Mouse (Mus musculus): ENCODE data around the gene Stac2.

DNA sequence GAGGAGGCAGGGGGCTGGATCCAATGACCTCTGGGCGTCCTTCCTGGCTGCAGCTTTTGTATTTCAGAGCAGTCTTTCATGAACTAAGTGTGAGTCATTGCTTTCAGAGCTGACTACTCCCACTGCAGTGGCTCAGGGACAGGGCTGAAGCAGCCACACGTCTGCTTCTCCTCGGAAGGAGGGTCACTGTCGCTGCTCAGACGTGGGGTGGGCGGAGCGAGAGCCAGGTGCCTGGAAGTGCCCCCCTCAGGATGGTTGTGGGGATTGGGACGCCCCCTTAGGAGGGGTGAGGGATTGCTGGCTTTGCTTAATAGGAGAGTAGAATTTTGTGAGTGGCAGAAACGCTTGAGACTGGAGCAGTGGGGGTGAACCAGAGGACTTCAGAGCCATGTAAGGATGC lies 4.2 kb upstream of the Stac2 start:
- TF ChIP-seq CTCF (IDR thresholded peaks at IDR 0.05; ENCODE audit: borderline replicate concordance, insufficient read depth, low read depth, low read length) (no peak), POLR2A (IDR thresholded peaks at IDR 0.05; ENCODE audit: borderline replicate concordance, insufficient read depth, low read length) (no peak)

All from cerebellum, adult 2 months (tissue).